Mouse (Mus musculus) frontal cortex, postnatal 10 days (tissue): ENCODE measurements around the gene Ssc5d.
"Not testable (repeated sequence)": the region's sequence is repeated elsewhere in the genome, so short reads cannot be mapped to it uniquely, and the experiment has no call there.

ENCODE experiments used
- DNase-seq, 2 experiments: peaks; one replicate each; pipeline ENCODE4 v3.0.0; 2022; ENCODE audit warnings: low spot score in 2 of 2, mixed read lengths in 1 of 2

The Ssc5d gene

DNA sequence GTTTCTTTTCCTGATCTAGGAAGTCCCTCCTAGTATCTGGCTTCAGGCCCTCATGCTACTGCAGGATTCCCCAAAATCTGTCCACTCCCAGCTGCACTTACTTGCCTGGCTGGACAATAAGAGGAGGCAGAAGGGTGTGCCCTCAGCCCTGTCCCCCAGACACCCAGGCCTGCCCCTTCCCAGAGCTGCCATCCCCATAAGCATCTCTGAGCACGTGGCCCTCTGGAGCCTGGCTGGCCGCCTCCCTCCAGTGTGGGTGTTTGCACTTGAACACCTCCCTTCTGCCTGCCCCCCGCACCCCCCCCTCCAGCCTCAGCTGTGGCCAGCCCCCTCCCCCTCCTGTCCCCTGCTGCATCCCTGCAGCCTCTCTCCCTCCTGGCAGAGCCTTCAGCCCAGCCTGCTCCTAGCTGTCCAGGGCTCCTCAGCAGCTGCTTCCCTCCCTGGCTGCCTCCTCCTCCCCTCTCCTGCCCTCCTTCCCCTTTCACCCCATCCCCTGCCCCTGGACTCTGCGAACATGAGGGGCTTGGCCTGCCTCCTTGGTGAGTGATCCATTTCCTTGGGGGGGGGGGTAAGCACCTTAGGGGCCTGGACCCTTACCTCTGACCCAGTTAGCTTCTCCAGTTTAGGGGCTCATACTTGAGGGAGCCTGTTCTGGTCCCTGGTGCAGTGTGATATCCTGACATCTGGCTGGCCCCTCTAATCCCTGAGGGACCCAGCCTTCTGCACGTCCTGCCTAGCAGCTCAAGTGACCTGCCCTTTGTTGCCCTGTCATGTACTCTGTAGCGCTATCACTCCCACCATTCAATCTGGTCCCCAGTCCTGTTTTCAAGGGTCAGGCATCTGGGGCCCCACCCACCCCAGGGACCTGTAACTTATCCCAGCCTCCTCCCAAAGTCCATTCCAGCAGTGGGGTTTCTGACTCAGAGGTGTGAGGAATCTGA lies at the start of gene Ssc5d:
Gene Ssc5d, plus strand, starts transcription at position 345 of the 941 bp plus-strand sequence.
- no peak for DNase-seq

GRCm38 (mm10) chr7:4876753-4877221 lies 48.8 kb upstream of the Ssc5d start, which contains the start of gene Isoc2a:
TSS of gene Isoc2a (plus strand) at chr7:4877153.
- peak; percentile 83 to 85 for DNase-seq

DNA sequence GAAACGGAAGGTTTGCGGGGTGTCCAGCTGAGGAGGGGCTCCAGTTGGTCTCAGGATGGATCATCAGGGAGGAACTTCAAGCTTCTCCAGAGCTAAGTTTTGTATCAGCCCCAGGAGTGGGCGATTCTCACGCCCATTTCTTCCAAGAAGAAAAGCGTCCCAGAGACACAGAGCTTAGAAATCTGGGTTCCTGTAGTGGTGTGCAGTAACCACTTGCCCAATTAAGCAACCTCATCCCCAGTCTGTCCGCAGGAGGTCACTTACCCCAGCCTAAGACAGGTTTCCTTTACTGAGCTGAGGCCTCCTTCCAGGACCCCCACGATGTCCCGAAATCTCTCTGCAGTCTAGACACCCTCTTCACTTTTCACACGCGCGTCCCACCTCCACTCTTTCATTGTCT lies 48.4 kb upstream of the Ssc5d start:
- DNase-seq: no peak

DNA sequence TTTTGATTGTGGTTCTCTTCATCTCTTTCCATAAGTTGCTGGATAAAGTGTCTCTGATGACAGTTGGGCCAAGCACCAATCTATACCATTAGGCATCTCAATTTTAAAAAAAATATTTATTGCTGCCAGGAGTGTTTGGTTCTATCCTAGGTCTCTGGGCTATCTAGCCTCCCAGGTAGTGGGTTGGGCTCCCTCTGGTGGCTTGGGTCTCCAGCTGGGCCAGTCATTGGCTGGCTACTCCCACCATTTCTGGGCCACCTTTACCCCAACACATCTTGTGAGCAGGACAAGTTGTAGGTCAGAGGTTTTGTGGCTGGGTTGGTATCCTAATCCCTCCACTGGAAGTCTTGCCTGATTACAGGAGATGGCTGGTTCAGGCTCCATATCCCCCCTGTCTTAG lies 47.4 kb upstream of the Ssc5d start:
- no peak for DNase-seq

- DNase-seq: not testable (repeated sequence)
Observed at GRCm38 (mm10) chr7:4879036-4879435, 46.5 kb upstream of the Ssc5d start.

DNA sequence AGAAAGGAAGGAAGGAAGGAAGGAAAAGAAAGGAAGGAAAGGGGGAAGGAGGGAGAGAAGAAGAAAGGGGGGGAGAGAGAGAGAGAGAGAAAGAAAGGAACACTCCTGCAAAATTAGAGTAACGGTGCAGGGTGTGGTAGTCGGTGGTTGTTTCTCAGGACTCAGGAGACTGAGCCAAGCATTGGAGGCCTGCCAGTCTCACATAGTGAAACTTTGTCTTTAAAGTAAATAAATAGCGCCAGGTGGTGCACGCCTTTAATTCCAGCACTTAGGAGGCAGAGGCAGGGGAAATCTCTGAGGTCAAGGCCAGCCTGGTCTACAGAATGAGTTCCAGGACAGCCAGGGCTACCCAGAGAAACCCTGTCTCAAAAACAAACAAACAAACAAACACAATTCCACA lies 38.9 kb upstream of the Ssc5d start:
- DNase-seq: no peak

DNA sequence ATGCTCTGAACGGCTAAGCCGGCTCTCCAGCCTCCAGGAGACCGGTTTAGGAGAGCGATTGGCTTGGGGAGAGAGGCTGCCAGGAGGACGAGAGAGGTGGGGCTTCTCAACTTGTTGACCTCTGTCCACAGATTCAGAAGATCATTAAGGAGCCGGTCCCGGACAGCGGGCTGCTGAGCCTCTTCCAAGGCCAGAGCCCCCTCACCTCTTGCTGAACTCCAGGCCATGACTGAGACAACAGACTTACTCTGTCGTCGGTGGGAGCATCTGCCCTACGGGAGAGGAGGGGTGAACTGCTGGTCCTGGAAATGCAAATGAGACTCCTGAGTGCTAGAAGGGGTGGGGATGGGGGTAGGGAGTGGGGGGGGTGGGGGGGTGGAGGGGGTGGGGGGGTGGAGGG lies 30.4 kb upstream of the Ssc5d start:
- DNase-seq: no peak

DNA sequence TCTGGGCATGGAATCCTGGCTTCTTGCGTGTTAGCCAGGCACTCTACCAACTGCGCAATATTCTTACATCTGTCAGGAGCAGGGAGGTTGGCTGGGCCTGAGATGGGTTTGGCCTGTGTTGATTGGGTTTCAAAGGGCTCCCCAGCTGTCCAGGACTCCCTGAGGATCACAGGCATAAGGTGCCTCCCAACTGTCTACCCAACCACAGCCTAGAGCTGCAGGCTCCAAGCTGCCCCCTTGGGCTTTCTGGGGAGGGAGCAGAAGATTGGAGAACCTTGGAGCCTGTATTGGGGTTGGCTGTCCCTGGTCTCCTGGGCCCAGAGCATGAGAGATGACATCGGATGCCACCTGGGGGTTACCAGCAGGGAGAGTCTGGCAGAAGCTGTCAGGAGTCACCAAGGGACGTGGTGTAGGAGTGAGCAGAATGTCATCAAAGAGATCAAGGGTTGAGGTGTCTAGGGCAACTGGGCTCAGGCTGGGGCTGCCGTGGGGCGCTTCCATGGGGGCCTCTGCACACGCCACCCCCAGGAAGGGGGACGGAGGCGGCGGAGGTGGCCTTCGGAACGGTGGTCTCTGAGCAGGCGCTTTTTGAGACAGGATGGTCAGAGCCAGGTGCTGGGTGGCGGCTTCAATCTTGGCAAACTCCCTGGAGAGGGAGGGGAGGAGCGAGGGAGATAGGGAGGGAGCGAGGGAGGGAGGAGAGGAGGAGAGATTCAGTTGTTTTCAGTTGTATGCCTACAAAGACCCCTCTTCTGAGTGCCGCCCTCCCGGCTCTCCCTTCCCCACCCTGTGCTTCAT lies 26.5 kb upstream of the Ssc5d start:
- no peak for DNase-seq

GRCm38 (mm10) chr7:4899649-4900522 lies 25.7 kb upstream of the Ssc5d start:
- no peak for DNase-seq

DNA sequence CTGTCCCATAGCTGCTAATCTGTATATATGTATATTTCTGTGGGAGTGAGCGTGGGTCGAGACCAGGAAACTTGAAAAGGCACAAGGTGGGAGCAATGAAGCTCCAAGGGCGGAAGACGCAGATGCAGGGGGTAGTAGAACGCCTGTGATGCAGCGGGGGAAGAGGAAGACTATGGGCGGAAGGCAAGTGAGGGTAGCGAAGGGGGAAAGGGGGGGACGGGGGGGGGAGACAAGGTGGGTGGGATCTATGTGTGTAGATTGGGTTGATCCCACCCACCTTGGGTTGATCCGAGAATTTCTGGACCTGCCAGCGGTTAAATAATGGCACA lies 25.1 kb upstream of the Ssc5d start:
- no peak for DNase-seq

- no peak for DNase-seq
Observed at GRCm38 (mm10) chr7:4901171-4901570, 24.4 kb upstream of the Ssc5d start.

- no peak for DNase-seq
Observed at GRCm38 (mm10) chr7:4902404-4902803, 23.2 kb upstream of the Ssc5d start.

- DNase-seq: no peak
Observed at GRCm38 (mm10) chr7:4906466-4906950, 19.1 kb upstream of the Ssc5d start, which contains the start of gene Gm36210. TSS of gene Gm36210 (minus strand) at chr7:4906516.

GRCm38 (mm10) chr7:4911561-4911960 lies 14.0 kb upstream of the Ssc5d start:
- DNase-seq: no peak

DNA sequence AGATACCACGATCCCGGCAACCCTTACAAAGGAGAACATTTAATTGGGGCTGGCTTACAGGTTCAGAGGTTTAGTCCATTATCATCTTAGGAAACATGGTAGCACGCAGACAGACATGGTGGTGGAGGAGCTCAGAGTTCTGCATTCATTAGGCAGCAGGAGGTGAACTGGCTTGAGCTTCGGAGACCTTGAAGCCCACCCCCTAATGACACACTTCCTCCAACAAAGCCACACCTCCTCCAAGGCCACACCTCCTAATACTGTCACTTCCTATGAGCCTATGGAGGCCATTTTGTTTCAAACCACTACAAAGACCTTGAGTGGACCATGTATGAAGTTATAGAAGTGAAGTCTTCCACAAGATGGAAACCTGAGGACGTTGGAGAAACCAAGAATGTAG lies 13.3 kb upstream of the Ssc5d start:
- no peak for DNase-seq

DNA sequence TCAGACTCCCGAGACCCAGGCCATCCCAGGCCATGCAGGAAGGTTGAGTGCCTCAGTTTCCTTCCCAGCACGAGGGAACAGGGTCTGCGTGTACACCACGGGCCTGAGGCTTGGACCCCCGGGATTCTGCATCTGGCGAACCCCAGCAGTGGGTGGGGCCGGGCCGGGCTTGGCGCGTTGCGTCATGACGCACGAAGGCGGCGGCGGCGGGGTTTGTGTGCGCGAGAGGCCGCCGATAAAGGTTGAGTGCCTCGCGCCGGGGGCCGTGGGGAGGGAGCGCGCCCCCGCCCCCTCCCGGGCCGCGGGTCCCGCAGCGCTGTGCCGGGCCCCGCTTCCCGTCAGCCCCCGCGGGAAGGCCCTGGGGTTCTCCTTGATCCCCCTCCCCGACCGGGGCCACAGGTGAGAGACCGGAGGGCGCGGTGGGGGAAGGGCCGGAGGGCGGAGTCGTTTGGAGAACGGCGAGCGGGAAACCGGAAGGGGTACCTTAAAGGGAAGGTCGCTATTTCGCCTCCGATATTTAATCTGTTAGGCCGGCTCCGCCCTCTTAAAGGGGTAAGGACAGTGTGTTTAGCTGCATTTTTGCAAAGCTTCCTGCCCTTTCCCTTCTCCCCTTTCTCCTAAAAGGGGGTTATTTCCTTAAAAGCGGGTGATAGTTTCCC lies 10.4 kb upstream of the Ssc5d start, which contains the start of gene Zfp628:
Gene Zfp628, plus strand, starts transcription at position 211 of the 659 bp plus-strand sequence.
- DNase-seq: peak; percentile 86 to 94

DNA sequence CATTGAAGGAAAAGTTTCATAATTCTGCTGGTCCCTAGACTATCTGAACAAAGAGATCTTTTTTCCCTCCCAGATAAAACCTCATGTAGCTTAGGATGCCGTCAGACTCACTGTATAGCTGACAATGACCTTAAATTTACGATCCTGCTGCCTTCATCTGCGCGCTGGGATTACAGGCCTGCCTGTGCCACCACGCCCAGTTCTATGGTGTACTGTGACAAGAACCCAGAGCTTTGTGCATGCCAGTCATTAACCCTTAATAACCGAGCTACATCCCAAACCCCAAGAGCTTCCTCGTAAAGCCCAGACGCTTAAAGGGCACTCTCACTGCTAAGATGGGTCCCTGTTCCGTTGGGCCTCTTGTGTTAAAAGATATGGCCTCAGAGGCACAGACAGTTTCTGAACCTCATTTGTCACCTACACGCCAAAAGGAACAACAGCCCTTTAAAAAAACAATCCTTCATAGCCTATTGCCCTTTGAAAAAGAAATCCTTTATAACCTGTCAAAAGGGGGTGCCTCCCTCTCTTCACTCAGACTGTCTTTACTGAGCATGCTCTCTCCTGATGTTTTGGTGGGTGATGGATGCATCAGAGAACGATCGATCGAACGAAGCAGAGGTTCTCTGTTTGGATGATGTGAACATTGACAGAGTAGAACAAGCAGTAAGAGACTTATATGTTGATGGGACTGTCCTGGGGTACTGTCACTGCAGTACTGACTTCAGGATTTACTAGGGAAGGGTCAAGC lies 9.7 kb upstream of the Ssc5d start:
- no peak for DNase-seq

DNA sequence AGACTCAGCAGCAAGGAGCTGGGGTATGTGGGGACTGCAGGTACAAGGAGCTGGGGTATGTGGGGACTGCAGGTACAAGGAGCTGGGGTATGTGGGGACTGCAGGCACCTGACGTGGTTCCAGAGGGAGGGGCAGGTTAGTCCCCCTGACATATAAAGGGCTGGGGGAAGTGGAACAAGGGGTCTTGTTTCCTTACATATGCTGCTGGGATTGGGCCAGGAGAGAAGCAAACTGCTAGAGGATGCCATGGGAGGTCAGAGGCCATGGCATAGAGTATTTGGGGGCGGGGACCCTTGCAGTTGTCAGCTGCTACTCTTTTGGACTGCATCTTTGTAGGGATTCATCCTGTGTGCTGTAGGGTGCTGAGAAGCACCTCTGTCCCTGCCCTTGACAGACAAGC lies 8.1 kb upstream of the Ssc5d start:
- DNase-seq: no peak

GRCm38 (mm10) chr7:4918681-4919080 lies 6.9 kb upstream of the Ssc5d start:
- no peak for DNase-seq

GRCm38 (mm10) chr7:4919096-4919495 lies 6.5 kb upstream of the Ssc5d start:
- no peak for DNase-seq
